Mouse (Mus musculus): Measurements from ENCODE around the gene Ppif. TPM values are rescaled to one million over a fixed set of nuclear protein-coding genes. Genes with fewer than 3 reads are reported as not detected.
A peak's percentile ranks its signal among the peaks of the same experiment; 100 is the strongest.

Gene Ppif
- polyA plus RNA-seq, 1 experiment from 2014 or later, result 38.0 TPM

GRCm38 (mm10) chr14:25701986-25702385 is 8.0 kb downstream of the Ppif start:
- no peak overlapping the region for H3K4me3 ChIP-seq (replicated peaks)
- no peak overlapping the region for H3K4me2 ChIP-seq
- H3K27ac ChIP-seq (replicated peaks), result no peak overlapping the region
- peak; percentile 29 for ATAC-seq (ENCODE audit: low FRiP score)
- peaks cover 30% of the 10 kb centered on the region for H3K36me3 ChIP-seq
- no peak overlapping the region for H3K9ac ChIP-seq (replicated peaks)
- no peaks in the 10 kb centered on the region for H3K9me3 ChIP-seq (replicated peaks)
- no peaks in the 10 kb centered on the region for H3K27me3 ChIP-seq (replicated peaks)
- H3K4me1 ChIP-seq, result no peaks in the 10 kb centered on the region

GRCm38 (mm10) chr14:25707691-25708181 is 13.8 kb downstream of the Ppif start:
- Histone ChIP-seq H3K27ac (replicated peaks) (no peak overlapping the region), H3K9ac (replicated peaks) (no peak overlapping the region)
- ATAC-seq (ENCODE audit: low FRiP score), result no peak

GRCm38 (mm10) chr14:25708451-25708850 is 14.5 kb downstream of the Ppif start:
- H3K4me2 ChIP-seq, result no peak overlapping the region
- ATAC-seq (ENCODE audit: low FRiP score), result no peak
- H3K36me3 ChIP-seq, result no peaks in the 10 kb centered on the region
- H3K4me1 ChIP-seq, result peaks cover 12% of the 10 kb centered on the region; the same call in 1 of the 2 replicates
- no peak overlapping the region for H3K4me3 ChIP-seq (replicated peaks)
- 85% methylated on average over 4 of the region's 4 CpGs for WGBS
- no peaks in the 10 kb centered on the region for H3K27me3 ChIP-seq (replicated peaks)
- no peak overlapping the region for H3K9ac ChIP-seq (replicated peaks)
- no peaks in the 10 kb centered on the region for H3K9me3 ChIP-seq (replicated peaks)
- no peak overlapping the region for H3K27ac ChIP-seq (replicated peaks)

More at GRCm38 (mm10) chr14:25707691-25708181, 13.8 kb downstream of the Ppif start:
- H3K27me3 ChIP-seq (replicated peaks), result no peaks in the 10 kb centered on the region
- H3K9me3 ChIP-seq (replicated peaks), result no peaks in the 10 kb centered on the region
- WGBS, result 83% methylated on average over 5 of the region's 5 CpGs
- H3K4me3 ChIP-seq (replicated peaks), result no peak overlapping the region
- no peak overlapping the region for H3K4me2 ChIP-seq
- H3K4me1 ChIP-seq, result peaks cover 12% of the 10 kb centered on the region; the same call in 1 of the 2 replicates
- H3K36me3 ChIP-seq, result no peaks in the 10 kb centered on the region

DNA sequence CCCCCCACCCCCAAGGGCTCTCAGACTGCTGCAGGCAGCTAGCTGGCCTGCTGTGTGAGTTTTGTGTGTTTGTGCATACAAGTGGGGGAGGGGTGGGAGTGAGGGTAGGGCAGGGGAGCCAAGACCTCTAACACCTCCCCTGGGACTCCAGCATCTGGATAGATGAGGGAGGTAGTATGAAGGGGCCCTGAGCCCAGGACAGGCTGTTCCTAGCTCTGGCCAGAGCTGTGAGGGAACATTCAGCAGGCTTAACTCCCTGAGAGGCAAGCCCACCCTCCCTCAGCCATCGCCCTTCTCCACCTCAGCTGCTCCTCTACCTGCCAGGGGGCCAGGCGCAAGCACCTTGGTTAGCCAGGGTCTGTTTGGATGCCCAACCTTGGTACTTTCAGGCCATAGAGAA is 15.0 kb downstream of the Ppif start:
- H3K36me3 ChIP-seq, result no peaks in the 10 kb centered on the region
- H3K27ac ChIP-seq (replicated peaks), result no peak overlapping the region
- no peak overlapping the region for H3K4me3 ChIP-seq (replicated peaks)
- no peaks in the 10 kb centered on the region for H3K9me3 ChIP-seq (replicated peaks)
- no peak overlapping the region for H3K9ac ChIP-seq (replicated peaks)
- no peak overlapping the region for H3K4me2 ChIP-seq
- no peaks in the 10 kb centered on the region for H3K27me3 ChIP-seq (replicated peaks)
- 94% methylated on average over 2 of the region's 2 CpGs for WGBS
- peaks cover 12% of the 10 kb centered on the region; the same call in 1 of the 2 replicates for H3K4me1 ChIP-seq
- no peak for ATAC-seq (ENCODE audit: low FRiP score)

GRCm38 (mm10) chr14:25710073-25710472 is 16.1 kb downstream of the Ppif start:
- Histone ChIP-seq H3K4me3 (replicated peaks) (no peak overlapping the region), H3K4me2 (no peak overlapping the region), H3K9me3 (replicated peaks) (no peaks in the 10 kb centered on the region), H3K4me1 (peaks cover 12% of the 10 kb centered on the region; the same call in 1 of the 2 replicates), H3K27ac (replicated peaks) (no peak overlapping the region), H3K36me3 (no peaks in the 10 kb centered on the region), H3K27me3 (replicated peaks) (no peaks in the 10 kb centered on the region), H3K9ac (replicated peaks) (no peak overlapping the region)
- 67% methylated on average over 4 of the region's 4 CpGs for WGBS
- no peak for ATAC-seq (ENCODE audit: low FRiP score)

- Histone ChIP-seq H3K27me3 (replicated peaks) (no peaks in the 10 kb centered on the region), H3K9ac (replicated peaks) (no peak overlapping the region), H3K4me2 (no peak overlapping the region), H3K27ac (replicated peaks) (no peak overlapping the region), H3K9me3 (replicated peaks) (no peaks in the 10 kb centered on the region), H3K36me3 (no peaks in the 10 kb centered on the region), H3K4me3 (replicated peaks) (no peak overlapping the region), H3K4me1 (peaks cover 12% of the 10 kb centered on the region; the same call in 1 of the 2 replicates)
- no peak for ATAC-seq (ENCODE audit: low FRiP score)
- WGBS, result 68% methylated on average over 4 of the region's 4 CpGs
Measured at GRCm38 (mm10) chr14:25710681-25711080, 16.7 kb downstream of the Ppif start.

GRCm38 (mm10) chr14:25711177-25711576 is 17.2 kb downstream of the Ppif start:
- Histone ChIP-seq H3K27ac (replicated peaks) (no peak overlapping the region), H3K4me2 (no peak overlapping the region), H3K27me3 (replicated peaks) (no peaks in the 10 kb centered on the region), H3K4me3 (replicated peaks) (no peak overlapping the region), H3K36me3 (no peaks in the 10 kb centered on the region), H3K9ac (replicated peaks) (no peak overlapping the region), H3K4me1 (peaks cover 12% of the 10 kb centered on the region; the same call in 1 of the 2 replicates), H3K9me3 (replicated peaks) (no peaks in the 10 kb centered on the region)
- no peak for ATAC-seq (ENCODE audit: low FRiP score)
- 88% methylated on average over 7 of the region's 7 CpGs for WGBS

- no peak overlapping the region for H3K9ac ChIP-seq (replicated peaks)
- H3K9me3 ChIP-seq (replicated peaks), result no peaks in the 10 kb centered on the region
- H3K4me2 ChIP-seq, result no peak overlapping the region
- H3K27me3 ChIP-seq (replicated peaks), result no peaks in the 10 kb centered on the region
- H3K4me1 ChIP-seq, result peaks cover 15% of the 10 kb centered on the region; the same call in 1 of the 2 replicates
- H3K4me3 ChIP-seq (replicated peaks), result no peak overlapping the region
- WGBS, result 78% methylated on average over 8 of the region's 8 CpGs
- no peak overlapping the region for H3K27ac ChIP-seq (replicated peaks)
- H3K36me3 ChIP-seq, result no peaks in the 10 kb centered on the region
- ATAC-seq (ENCODE audit: low FRiP score), result no peak
Measured at GRCm38 (mm10) chr14:25711602-25712001, 17.6 kb downstream of the Ppif start.

DNA sequence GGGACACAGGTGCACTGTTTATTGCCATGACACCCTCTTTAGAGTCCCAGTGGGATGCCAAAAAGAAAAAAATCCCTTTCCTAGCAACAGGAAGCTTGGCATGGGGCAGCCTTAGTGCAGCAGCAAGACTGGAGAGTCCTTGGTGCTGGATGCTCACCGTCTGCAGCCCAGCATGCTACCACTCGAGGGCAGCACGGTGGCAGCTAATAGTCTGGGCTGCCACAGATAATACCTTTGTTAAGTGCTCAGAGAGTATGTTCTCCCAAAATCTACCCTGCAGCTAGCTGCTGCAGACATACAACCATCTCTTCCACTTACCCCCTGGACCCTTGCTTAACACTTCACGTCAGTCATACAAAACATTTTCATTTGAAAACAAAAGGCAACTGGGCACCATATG is 19.5 kb downstream of the Ppif start:
- no peaks in the 10 kb centered on the region for H3K36me3 ChIP-seq
- H3K4me2 ChIP-seq, result no peak overlapping the region
- 21% methylated on average over 4 of the region's 4 CpGs for WGBS

GRCm38 (mm10) chr14:25716528-25716927 is 22.6 kb downstream of the Ppif start:
- H3K36me3 ChIP-seq, result no peaks in the 10 kb centered on the region

More for the DNA sequence above, 19.5 kb downstream of the Ppif start:
- peaks cover 18% of the 10 kb centered on the region for H3K4me1 ChIP-seq
- H3K27me3 ChIP-seq (replicated peaks), result no peaks in the 10 kb centered on the region
- H3K27ac ChIP-seq (replicated peaks), result no peak overlapping the region
- no peaks in the 10 kb centered on the region for H3K9me3 ChIP-seq (replicated peaks)
- no peak overlapping the region for H3K9ac ChIP-seq (replicated peaks)
- ATAC-seq (ENCODE audit: low FRiP score), result peak; percentile 67; the same call in 1 of the 2 replicates
- H3K4me3 ChIP-seq (replicated peaks), result no peak overlapping the region

GRCm38 (mm10) chr14:25717718-25718117 is 23.8 kb downstream of the Ppif start:
- Histone ChIP-seq H3K4me2 (no peak overlapping the region), H3K36me3 (no peaks in the 10 kb centered on the region), H3K4me1 (peaks cover 10% of the 10 kb centered on the region; the same call in 1 of the 2 replicates), H3K27me3 (replicated peaks) (no peaks in the 10 kb centered on the region), H3K9me3 (replicated peaks) (no peaks in the 10 kb centered on the region), H3K4me3 (replicated peaks) (no peak overlapping the region), H3K9ac (replicated peaks) (no peak overlapping the region), H3K27ac (replicated peaks) (no peak overlapping the region)
- WGBS, result 80% methylated on average over 8 of the region's 8 CpGs
- ATAC-seq (ENCODE audit: low FRiP score), result no peak

More at GRCm38 (mm10) chr14:25716528-25716927, 22.6 kb downstream of the Ppif start:
- no peak overlapping the region for H3K27ac ChIP-seq (replicated peaks)
- WGBS, result 96% methylated on average over 1 of the region's 1 CpGs
- H3K4me3 ChIP-seq (replicated peaks), result no peak overlapping the region
- H3K27me3 ChIP-seq (replicated peaks), result no peaks in the 10 kb centered on the region
- H3K9ac ChIP-seq (replicated peaks), result no peak overlapping the region
- no peaks in the 10 kb centered on the region for H3K9me3 ChIP-seq (replicated peaks)
- ATAC-seq (ENCODE audit: low FRiP score), result no peak
- peaks cover 13% of the 10 kb centered on the region for H3K4me1 ChIP-seq
- no peak overlapping the region for H3K4me2 ChIP-seq

DNA sequence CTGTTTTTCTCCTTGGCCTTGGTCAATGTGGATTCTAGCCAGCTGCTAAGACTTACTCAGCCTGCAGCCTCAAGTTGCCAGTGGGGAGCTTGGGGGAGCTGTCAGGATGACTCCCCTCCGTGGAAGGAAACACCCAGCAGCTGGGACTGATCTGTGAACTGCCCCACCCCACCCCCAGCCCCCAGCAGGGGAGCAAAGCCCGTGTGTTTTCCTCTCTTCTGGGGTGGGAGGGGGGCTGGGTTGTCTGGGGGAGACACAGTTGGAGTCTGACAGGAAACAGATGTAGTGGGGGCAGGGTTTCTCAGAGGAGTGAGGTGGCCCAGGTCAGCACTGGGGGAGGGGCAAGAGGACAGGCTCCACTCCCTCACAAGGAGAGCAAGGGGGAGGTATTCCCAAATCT is 24.5 kb downstream of the Ppif start:
- no peak for ATAC-seq (ENCODE audit: low FRiP score)
- no peak overlapping the region for H3K4me3 ChIP-seq (replicated peaks)
- no peak overlapping the region for H3K4me2 ChIP-seq
- WGBS, result 6% methylated on average over 2 of the region's 2 CpGs
- no peak overlapping the region for H3K9ac ChIP-seq (replicated peaks)
- no peaks in the 10 kb centered on the region for H3K27me3 ChIP-seq (replicated peaks)
- peaks cover 10% of the 10 kb centered on the region; the same call in 1 of the 2 replicates for H3K4me1 ChIP-seq
- no peaks in the 10 kb centered on the region for H3K9me3 ChIP-seq (replicated peaks)
- H3K27ac ChIP-seq (replicated peaks), result no peak overlapping the region
- no peaks in the 10 kb centered on the region for H3K36me3 ChIP-seq

All from neural tube, embryonic 15.5 days (tissue).